Mouse (Mus musculus): Measurements from ENCODE around the gene Ptger1. TPM values are rescaled to one million over a fixed set of nuclear protein-coding genes. Genes with fewer than 3 reads are reported as not detected.

Ptger1 gene
- 3.3 TPM for polyA plus RNA-seq (2017; shearing (Covaris generic))

GRCm38 (mm10) chr8:83665969-83666865, at the start of gene Ptger1:
Gene Ptger1 (plus strand): TSS chr8:83666678.

GRCm38 (mm10) chr8:83652030-83652743, 14.3 kb upstream of the Ptger1 start, which contains the start of gene Gipc1:
Gene Gipc1 (plus strand): TSS chr8:83652677.

GRCm38 (mm10) chr8:83698661-83699453, 32.4 kb downstream of the Ptger1 start, which contains the start of gene Pkn1:
Gene Pkn1 (minus strand): TSS chr8:83699179.

GRCm38 (mm10) chr8:83715031-83715690, 48.7 kb downstream of the Ptger1 start, which contains the start of gene Ddx39:
Gene Ddx39 (plus strand): TSS chr8:83715177.

Other genes starting within 250 kb of the Ptger1 start
- gene Scoc, start 208.3 kb upstream of the Ptger1 start, polyA plus RNA-seq (2017; shearing (Covaris generic)), result 17.7 TPM
- 0.32 TPM for gene Olfr370, start 130.9 kb upstream of the Ptger1 start, polyA plus RNA-seq (2017; shearing (Covaris generic))
- gene Ndufb7, start 100.0 kb upstream of the Ptger1 start, polyA plus RNA-seq (2017; shearing (Covaris generic)), result 128 TPM
- gene Tecr, start 58.7 kb upstream of the Ptger1 start, polyA plus RNA-seq (2017; shearing (Covaris generic)), result 283 TPM
- 430 TPM for gene Dnajb1, start 58.5 kb upstream of the Ptger1 start, polyA plus RNA-seq (2017; shearing (Covaris generic))
- gene Gipc1, start 14.0 kb upstream of the Ptger1 start, polyA plus RNA-seq (2017; shearing (Covaris generic)), result 12.2 TPM
- gene Pkn1, start 32.5 kb downstream of the Ptger1 start, polyA plus RNA-seq (2017; shearing (Covaris generic)), result 187 TPM
- 141 TPM for gene Ddx39, start 48.5 kb downstream of the Ptger1 start, polyA plus RNA-seq (2017; shearing (Covaris generic))
- gene Adgre5, start 74.6 kb downstream of the Ptger1 start, polyA plus RNA-seq (2017; shearing (Covaris generic)), result 521 TPM
- gene Adgrl1, start 233.4 kb downstream of the Ptger1 start, polyA plus RNA-seq (2017; shearing (Covaris generic)), result 5.4 TPM

All from effector memory CD4-positive, alpha-beta T cell, adult 7 months (primary cell).